Mouse (Mus musculus) midbrain, postnatal 0 days (tissue): ENCODE data around the gene Tulp2. TPM values are rescaled to one million over a fixed set of nuclear protein-coding genes. Genes with fewer than 3 reads are reported as not detected.

Experiments
- ATAC-seq: fragments of 200-750 bp; cut with Nextera tagmentation; 2 replicates; pipeline ENCODE4 v1.8.0; 2017; ENCODE audit warnings: moderate number of reproducible peaks, mild to moderate bottlenecking, moderate TSS enrichment, moderate library complexity; ENCODE audit not compliant: low FRiP score
- DNase-seq: peaks from one replicate; pipeline ENCODE4 v3.0.0-alpha.2; 2015; ENCODE audit warnings: low spot score
- H3K27ac ChIP-seq: fragments of 300-500 bp; sonication (generic); 2 replicates; pipeline ENCODE4 v1.5.1; 2014; ENCODE audit warnings: low read depth, mild to moderate bottlenecking, low read length, mixed read lengths
- H3K27me3 ChIP-seq: fragments of 300-500 bp; sonication (generic); 2 replicates; pipeline ENCODE4 v1.6.1; 2014; ENCODE audit warnings: low read length, control low read depth, mixed read lengths; ENCODE audit not compliant: insufficient read depth
- H3K36me3 ChIP-seq: fragments of 300-500 bp; sonication (generic); 2 replicates; pipeline ENCODE4 v1.6.1; 2014; ENCODE audit warnings: low read length, control low read depth, mixed read lengths; ENCODE audit not compliant: insufficient read depth
- H3K4me1 ChIP-seq: fragments of 300-500 bp; sonication (generic); 2 replicates; pipeline ENCODE4 v1.6.1; 2014; ENCODE audit warnings: mild to moderate bottlenecking, control low read depth, antibody characterized with exemption, low read length, mixed read lengths; ENCODE audit not compliant: insufficient read depth
- H3K4me2 ChIP-seq: fragments of 300-500 bp; sonication (generic); 2 replicates; pipeline ENCODE4 v1.6.1; 2014; ENCODE audit warnings: low read depth, mild to moderate bottlenecking, low read length, mixed read lengths; ENCODE audit not compliant: poor library complexity, severe bottlenecking
- H3K4me3 ChIP-seq: fragments of 300-500 bp; sonication (generic); 2 replicates; pipeline ENCODE4 v1.5.1; 2014; ENCODE audit warnings: low read depth, mild to moderate bottlenecking, low read length, moderate library complexity
- H3K9ac ChIP-seq: fragments of 300-500 bp; sonication (generic); replicated peaks from 2 replicates; pipeline ENCODE4 v1.6.1; 2014; ENCODE audit warnings: mild to moderate bottlenecking, low read length, moderate library complexity, mixed read lengths; ENCODE audit not compliant: poor library complexity, severe bottlenecking
- H3K9me3 ChIP-seq: fragments of 300-500 bp; sonication (generic); 2 replicates; pipeline ENCODE4 v1.6.1; 2016; ENCODE audit warnings: low read length, control low read depth
- CTCF ChIP-seq: IDR thresholded peaks from 2 replicates; pipeline ENCODE4 v1.5.1; 2016; ENCODE audit warnings: antibody characterized with exemption, mild to moderate bottlenecking
- WGBS: fragments of 180-500 bp; shearing (Covaris S2); extraction: QIAGEN DNeasy Blood & Tissue Kit; methylation state at CpG from one replicate; pipeline ENCODE4 v1.1.7; 2014; 5-methylcytosine and 5-hydroxymethylcytosine counted together
- polyA plus RNA-seq: library from polyadenylated mRNA; unstranded; fragments of >200 nt; fragmentation: Nextera tagmentation; extraction: Ambion mirVana; gene quantifications from 2 replicates; pipeline ENCODE4 v1.2.1, GENCODE M21; 2015
- total RNA-seq: library from RNA; depleted of rRNA; stranded (reverse); fragments of >200 nt; gene quantifications from 2 replicates; pipeline ENCODE4 v1.2.3, GENCODE M21; 2014

Tulp2 gene
- total and polyA plus RNA-seq, 2 experiments from 2014 or later, result 0.67 TPM; not detected in 1

DNA sequence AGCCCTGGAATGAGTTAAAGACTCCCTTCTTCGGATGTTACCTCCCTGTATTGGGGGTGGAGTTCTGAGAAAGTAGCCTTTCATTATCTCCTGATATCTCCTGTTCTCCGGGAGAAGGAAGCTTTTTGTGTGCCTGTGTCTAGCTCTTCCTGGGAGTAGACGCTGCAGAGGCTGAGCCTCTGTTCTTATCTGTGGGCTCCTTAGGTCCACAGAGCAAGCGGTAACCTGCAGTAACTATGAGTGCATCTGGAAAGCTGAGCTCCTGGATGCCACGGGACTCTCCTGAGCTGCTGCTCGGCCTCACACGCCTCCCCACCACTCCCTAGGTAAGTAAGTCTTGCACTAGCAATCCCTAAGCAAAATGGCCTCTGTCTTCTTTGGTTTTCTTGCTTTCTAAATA, 4.5 kb downstream of the Tulp2 start:
- no peak overlapping the region for H3K4me3 ChIP-seq
- H3K27me3 ChIP-seq, result no peaks in the 10 kb centered on the region
- H3K9ac ChIP-seq, result no peak overlapping the region
- 84% methylated on average over 7 of the region's 7 CpGs for WGBS
- no peak overlapping the region for H3K27ac ChIP-seq
- ATAC-seq, result no peak
- no peak for TF ChIP-seq CTCF
- no peak overlapping the region for H3K4me2 ChIP-seq
- H3K36me3 ChIP-seq, result no peaks in the 10 kb centered on the region
- DNase-seq, result no peak
- H3K9me3 ChIP-seq, result no peaks in the 10 kb centered on the region
- H3K4me1 ChIP-seq, result 0 out of 2 replicates have a peak, but pooled peaks cover 3% of the 10 kb centered on the region

DNA sequence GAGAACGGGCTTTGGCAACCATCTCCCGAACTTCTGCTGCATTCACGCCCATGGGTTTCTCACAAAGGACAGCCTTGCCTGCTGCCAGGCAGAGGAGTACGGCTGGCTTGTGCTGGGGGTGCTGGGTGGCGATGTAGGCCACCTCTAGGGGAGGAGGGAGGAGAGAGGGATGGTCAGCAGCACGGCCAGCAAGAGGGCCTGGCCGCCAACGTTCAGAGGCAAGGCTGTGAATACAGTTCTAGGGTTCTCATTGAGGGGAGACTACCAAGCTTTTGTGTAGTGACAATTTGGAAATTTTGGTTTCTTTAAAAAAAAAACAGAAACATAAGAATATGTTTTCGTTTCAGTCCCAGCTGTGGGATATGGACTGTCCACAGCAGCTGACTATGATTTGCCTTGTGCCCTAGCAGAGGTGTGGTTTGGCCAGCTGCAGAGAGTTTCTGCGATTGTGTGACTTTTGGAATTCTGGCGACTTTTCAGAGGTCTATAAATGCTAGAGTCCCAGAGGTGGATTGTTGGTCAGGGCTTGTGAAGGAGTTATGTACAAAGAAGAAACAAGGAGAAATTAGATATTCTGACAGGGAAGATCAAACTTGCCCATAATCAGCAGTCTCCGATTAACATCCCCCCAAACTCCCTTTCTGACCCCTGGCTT, 5.2 kb downstream of the Tulp2 start, which contains the start of gene Gm45808:
TSS of gene Gm45808 (minus strand) at position 51 of the 655 bp plus-strand sequence.
- Histone ChIP-seq H3K9me3 (no peaks in the 10 kb centered on the region), H3K9ac (no peak within 1 kb of the TSS), H3K4me1 (0 out of 2 replicates have a peak, but pooled peaks cover 3% of the 10 kb centered on the region), H3K4me3 (no peak within 1 kb of the TSS; the same call in 1 of the 2 replicates), H3K36me3 (no peaks in the 10 kb centered on the region), H3K27ac (0 out of 2 replicates have a peak within 1 kb of the TSS, but pooled peaks have one; percentile 90), H3K4me2 (no peak within 1 kb of the TSS), H3K27me3 (no peaks in the 10 kb centered on the region)
- 78% methylated on average over 12 of the region's 12 CpGs for WGBS
- no peak for ATAC-seq
- no peak for DNase-seq
- TF ChIP-seq CTCF, result no peak

DNA sequence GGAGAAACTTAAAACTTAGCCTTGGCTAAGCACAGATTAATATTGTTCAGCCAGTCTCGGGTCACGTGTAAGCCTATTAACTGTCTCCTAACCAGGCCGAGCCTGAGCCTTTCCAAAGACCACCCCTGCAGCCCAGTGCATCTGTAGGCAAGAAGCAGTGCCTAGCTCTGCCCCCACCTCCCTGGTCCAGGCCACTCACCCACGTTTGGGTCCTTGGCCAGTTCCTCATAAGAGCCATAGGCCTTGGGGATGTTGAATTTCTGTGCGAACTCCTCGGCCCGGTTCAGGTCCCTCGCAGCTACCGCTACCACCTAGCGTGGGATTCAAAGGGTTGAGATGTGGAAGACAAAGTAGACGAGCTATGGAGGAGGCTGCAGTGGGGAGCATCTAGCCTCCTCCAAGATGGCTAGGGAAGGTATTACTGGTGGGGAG, 6.2 kb downstream of the Tulp2 start:
- Histone ChIP-seq H3K9me3 (no peaks in the 10 kb centered on the region), H3K9ac (peak overlapping the region; percentile 63), H3K27me3 (no peaks in the 10 kb centered on the region), H3K4me2 (peak overlapping the region; percentile 67), H3K36me3 (peaks cover 4% of the 10 kb centered on the region), H3K4me3 (peak overlapping the region; percentile 37), H3K4me1 (0 out of 2 replicates have a peak, but pooled peaks cover 3% of the 10 kb centered on the region), H3K27ac (peak overlapping the region; percentile 90)
- TF ChIP-seq CTCF, result no peak
- DNase-seq, result peak; percentile 55
- 22% methylated on average over 11 of the region's 11 CpGs for WGBS
- ATAC-seq, result peak; percentile 75

DNA sequence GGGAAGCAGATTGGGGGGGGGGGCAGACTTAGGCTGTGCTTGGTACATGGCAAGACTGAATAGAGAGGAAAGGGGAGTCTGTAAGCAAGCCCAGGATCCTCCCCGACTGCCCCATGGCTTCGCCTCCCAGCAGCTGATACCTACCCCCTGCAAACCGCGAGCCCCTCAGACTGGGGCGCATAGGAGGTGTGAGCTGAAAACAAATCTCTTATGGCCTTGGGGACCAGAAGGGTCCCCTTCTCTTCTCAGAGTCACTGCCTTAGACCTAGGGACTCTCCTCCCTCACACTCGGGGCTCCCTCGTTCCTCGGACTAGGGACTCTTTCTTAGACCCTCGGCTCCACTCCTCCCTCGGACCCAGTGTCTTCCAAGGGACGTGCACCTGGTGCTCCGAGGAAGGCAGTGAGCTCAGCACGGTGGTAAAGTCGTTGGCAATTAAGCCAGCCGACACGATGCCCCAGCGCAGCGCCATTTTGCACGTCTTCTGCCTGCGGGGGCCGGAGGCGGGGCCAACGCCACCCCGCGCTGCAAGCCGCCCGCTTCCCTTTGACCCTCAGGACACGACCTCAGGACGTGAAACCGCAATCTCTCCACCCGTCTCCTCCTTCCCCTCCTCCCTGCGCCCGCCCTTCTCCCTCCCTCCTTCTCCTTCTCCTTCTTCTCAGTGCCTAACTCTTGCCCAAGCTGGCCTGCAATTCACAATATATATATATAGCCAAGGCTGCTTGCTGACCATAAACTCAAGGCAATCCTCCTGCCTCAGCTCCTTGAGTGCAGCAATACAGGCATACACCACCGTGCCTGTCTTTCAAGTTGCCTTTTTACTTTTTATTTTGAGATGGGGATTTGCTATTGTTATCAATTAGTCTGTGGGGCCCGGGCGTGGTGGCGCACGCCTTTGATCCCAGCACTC, 6.9 kb downstream of the Tulp2 start, which contains the start of gene Dhdh:
TSS of gene Dhdh (minus strand) at position 513 of the 912 bp plus-strand sequence.
- ATAC-seq, result peak; percentile 67
- WGBS, result 10% methylated on average over 32 of the region's 38 CpGs
- peak; percentile 61 for DNase-seq
- H3K27me3 ChIP-seq, result no peaks in the 10 kb centered on the region
- H3K4me1 ChIP-seq, result 0 out of 2 replicates have a peak, but pooled peaks cover 3% of the 10 kb centered on the region
- H3K4me2 ChIP-seq, result peak within 1 kb of the TSS; percentile 67
- H3K4me3 ChIP-seq, result peak within 1 kb of the TSS; percentile 37
- peak within 1 kb of the TSS; percentile 63 for H3K9ac ChIP-seq
- H3K36me3 ChIP-seq, result peaks cover 10% of the 10 kb centered on the region
- TF ChIP-seq CTCF, result no peak
- H3K9me3 ChIP-seq, result no peaks in the 10 kb centered on the region
- H3K27ac ChIP-seq, result peak within 1 kb of the TSS; percentile 90

DNA sequence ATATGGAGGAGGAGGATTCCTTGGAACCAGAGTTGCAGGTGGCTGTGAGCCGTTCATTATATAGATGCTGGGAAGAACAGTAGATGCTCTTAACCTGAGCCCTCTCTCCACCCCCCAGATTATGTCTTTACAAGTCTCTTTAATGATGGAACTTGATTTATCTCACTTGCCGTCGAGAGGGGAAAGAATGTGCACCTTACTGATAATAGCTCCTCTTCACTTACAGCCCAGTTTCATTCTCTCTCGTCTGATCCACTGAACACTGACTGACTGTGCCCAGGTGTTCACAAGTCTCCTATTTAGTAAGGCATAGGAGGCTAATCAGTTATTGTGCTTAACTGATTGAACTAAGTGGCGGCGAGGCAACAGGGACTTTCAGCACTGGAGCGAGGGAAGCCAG, 7.9 kb downstream of the Tulp2 start:
- no peak overlapping the region for H3K4me3 ChIP-seq

More for the DNA sequence above, 7.9 kb downstream of the Tulp2 start:
- peaks cover 21% of the 10 kb centered on the region for H3K36me3 ChIP-seq
- H3K4me2 ChIP-seq, result no peak overlapping the region
- no peak overlapping the region for H3K9ac ChIP-seq
- ATAC-seq, result no peak
- no peak overlapping the region for H3K27ac ChIP-seq
- no peaks in the 10 kb centered on the region for H3K9me3 ChIP-seq
- 0 out of 2 replicates have a peak, but pooled peaks cover 3% of the 10 kb centered on the region for H3K4me1 ChIP-seq
- no peak for TF ChIP-seq CTCF
- DNase-seq, result no peak
- 84% methylated on average over 7 of the region's 7 CpGs for WGBS
- no peaks in the 10 kb centered on the region for H3K27me3 ChIP-seq
